Mouse (Mus musculus): ENCODE data around the gene Polr2b.

- TF ChIP-seq MYC (IDR thresholded peaks at IDR 0.05; ENCODE audit: low read depth, low read length): no peak
- TF ChIP-seq NELFE (IDR thresholded peaks at IDR 0.05; ENCODE audit: low read depth, low read length): no peak
- no peak for TF ChIP-seq TAL1 (IDR thresholded peaks at IDR 0.05; ENCODE audit: low read length)
- no peak for TF ChIP-seq CHD1 (IDR thresholded peaks at IDR 0.05; ENCODE audit: low read depth, low read length)
- TF ChIP-seq CTCF (IDR thresholded peaks at IDR 0.05 in 2 of 3, conservative IDR thresholded peaks at IDR 0.05 in 1 of 3; ENCODE audit: control insufficient read depth in 1 of 3, insufficient read depth in 1 of 3, low read depth in 2 of 3, low read length in 3 of 3, poor library complexity in 1 of 3, severe bottlenecking in 1 of 3): no peak
- TF ChIP-seq TBP (IDR thresholded peaks at IDR 0.05; ENCODE audit: low read depth, low read length): no peak
Observed at GRCm38 (mm10) chr5:77398285-77399057, 88.5 kb downstream of the Polr2b start.
